Mouse (Mus musculus): ENCODE data around the gene Gpatch11.
A peak's percentile ranks its signal among the peaks of the same experiment; 100 is the strongest.

Gpatch11 gene

DNA sequence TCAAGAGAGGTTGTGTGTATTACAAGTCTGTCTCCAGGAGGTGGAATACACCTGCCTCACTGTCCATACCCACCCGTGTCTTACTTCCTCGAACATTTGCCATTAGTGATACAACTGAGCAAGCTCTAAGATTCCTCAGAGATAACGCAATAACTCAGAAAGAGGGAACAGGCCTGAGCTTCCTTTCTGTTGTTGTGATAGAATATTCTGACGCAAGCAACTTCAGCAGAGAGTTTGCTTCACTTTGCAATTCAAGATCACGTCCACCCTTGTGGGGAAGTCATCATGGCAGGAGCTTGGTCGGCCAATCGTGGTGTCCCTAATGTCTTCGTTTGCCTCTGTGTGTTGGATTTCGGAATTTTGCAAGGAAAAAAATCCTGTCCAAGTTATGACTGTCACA, 55.7 kb downstream of the Gpatch11 start:
- no peak for DNase-seq (ENCODE audit: low read depth, low spot score)

DNA sequence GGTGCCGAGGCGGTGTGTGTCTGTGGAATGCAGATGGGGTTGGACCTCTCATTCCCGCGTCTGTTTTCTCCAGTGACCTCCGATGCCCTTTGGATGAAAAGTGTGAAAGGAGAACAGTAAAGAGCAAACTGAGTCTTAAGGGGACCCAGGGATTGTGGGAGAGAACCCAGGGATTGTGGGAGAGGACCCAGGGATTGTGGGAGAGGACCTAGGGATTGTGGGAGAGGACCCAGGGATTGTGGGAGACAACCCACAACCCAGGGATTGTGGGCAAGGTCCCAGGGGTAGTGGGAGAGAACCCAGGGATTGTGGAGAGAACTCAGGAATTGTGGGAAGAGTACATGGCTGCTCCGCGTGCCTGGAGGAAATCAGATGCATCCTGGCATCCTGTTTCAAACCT, 59.6 kb downstream of the Gpatch11 start:
- DNase-seq (ENCODE audit: low read depth, low spot score) = no peak

DNA sequence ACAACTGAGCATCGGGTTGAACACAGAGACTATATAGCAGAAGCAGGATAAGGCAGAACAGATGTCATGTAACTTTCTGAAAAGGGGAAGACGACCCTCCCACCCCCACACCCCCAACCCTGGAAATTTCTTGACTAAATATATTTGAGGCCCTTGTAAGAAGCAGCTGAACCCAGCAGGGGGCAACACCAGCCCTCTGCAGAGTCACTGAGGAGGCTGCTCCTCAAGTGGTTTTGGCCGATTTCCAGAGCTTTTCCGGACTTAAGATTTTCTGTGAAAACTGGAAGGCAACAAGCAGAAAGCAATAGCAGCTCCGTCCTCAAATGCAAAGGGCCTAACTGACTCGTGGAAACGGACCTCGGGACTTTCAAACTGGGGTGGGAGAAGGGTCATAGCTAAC, 60.0 kb downstream of the Gpatch11 start:
- DNase-seq (ENCODE audit: low read depth, low spot score) = peak; percentile 47
